Comparison of ENCODE assay signal across 8 mouse cellular contexts in genomic region chr2:103084451-103084850, GRCm38 (mm10). TPM values are rescaled to one million over a fixed set of nuclear protein-coding genes. Genes with fewer than 3 reads are reported as not detected.
A peak's percentile ranks its signal among the peaks of the same experiment; 100 is the strongest.
DNase-seq lines count a peak whose midpoint lies in the region; ATAC-seq and TF ChIP-seq lines count a peak whose summit lies in the region.

No protein-coding gene starts in this region.

- H3K27me3 ChIP-seq in hindbrain, postnatal 0 days (ENCODE audit: insufficient read depth, low read length): no peaks in the 10 kb centered on the region
- H3K27me3 ChIP-seq in hindbrain, embryonic 16.5 days (replicated peaks; ENCODE audit: control insufficient read depth, insufficient read depth, low read length): no peaks in the 10 kb centered on the region
- no peaks in the 10 kb centered on the region for H3K27me3 ChIP-seq in limb, embryonic 10.5 days (ENCODE audit: low read depth, poor library complexity, severe bottlenecking)

- peaks cover 6% of the 10 kb centered on the region; the same call in 1 of the 2 replicates for H3K36me3 ChIP-seq in hindbrain, postnatal 0 days (ENCODE audit: insufficient read depth, low read length)
- peaks cover 8% of the 10 kb centered on the region for H3K36me3 ChIP-seq in hindbrain, embryonic 16.5 days (ENCODE audit: control insufficient read depth, insufficient read depth, low read length)
- peaks cover 25% of the 10 kb centered on the region for H3K36me3 ChIP-seq in limb, embryonic 10.5 days

- no peak for ATAC-seq in hindbrain, postnatal 0 days
- ATAC-seq in hindbrain, embryonic 16.5 days: no peak
- ATAC-seq in activated CD4-positive, CD25-positive, alpha-beta regulatory T cell, adult 4 months: peak; percentile 56

- peak; percentile 69 for TF ChIP-seq CTCF in hindbrain, postnatal 0 days (IDR thresholded peaks at IDR 0.05; ENCODE audit: low read depth)

- H3K4me1 ChIP-seq in hindbrain, postnatal 0 days (ENCODE audit: insufficient read depth, low read length): no peaks in the 10 kb centered on the region
- no peaks in the 10 kb centered on the region for H3K4me1 ChIP-seq in hindbrain, embryonic 16.5 days (ENCODE audit: control insufficient read depth, insufficient read depth, low read depth, low read length)
- H3K4me1 ChIP-seq in limb, embryonic 10.5 days: no peaks in the 10 kb centered on the region

- no peak overlapping the region for H3K4me3 ChIP-seq in hindbrain, postnatal 0 days (ENCODE audit: low read length)
- H3K4me3 ChIP-seq in hindbrain, embryonic 16.5 days (ENCODE audit: low read length): no peak overlapping the region
- H3K4me3 ChIP-seq in limb, embryonic 10.5 days: no peak overlapping the region

- H3K9ac ChIP-seq in hindbrain, postnatal 0 days (replicated peaks; ENCODE audit: low read length): no peak overlapping the region
- H3K9ac ChIP-seq in hindbrain, embryonic 16.5 days (ENCODE audit: low read depth, low read length): no peak overlapping the region

- no peak overlapping the region for H3K4me2 ChIP-seq in hindbrain, postnatal 0 days (ENCODE audit: low read depth, low read length)
- H3K4me2 ChIP-seq in hindbrain, embryonic 16.5 days (ENCODE audit: low read length): no peak overlapping the region

- peak; percentile 71 for DNase-seq in hindbrain, postnatal 0 days (ENCODE audit: low spot score)
- DNase-seq in right cerebral cortex, adult 2 months (ENCODE audit: low spot score in 2 of 2): peak; percentile 37 to 39
- no peak for DNase-seq in right cerebral cortex, postnatal 4 days
- DNase-seq in naive thymus-derived CD4-positive, alpha-beta T cell, adult 2 months (ENCODE audit: low read depth): peak; percentile 56
- no peak for DNase-seq in adrenal gland, postnatal 10 days
- DNase-seq in limb, embryonic 10.5 days (ENCODE audit: low spot score): no peak

- H3K27ac ChIP-seq in hindbrain, postnatal 0 days: no peak overlapping the region
- H3K27ac ChIP-seq in hindbrain, embryonic 16.5 days (ENCODE audit: low read depth, low read length): no peak overlapping the region
- H3K27ac ChIP-seq in limb, embryonic 10.5 days: no peak overlapping the region

- H3K9me3 ChIP-seq in hindbrain, postnatal 0 days (ENCODE audit: low read length): no peaks in the 10 kb centered on the region
- H3K9me3 ChIP-seq in hindbrain, embryonic 16.5 days (ENCODE audit: control insufficient read depth, low read length): no peaks in the 10 kb centered on the region
- no peaks in the 10 kb centered on the region for H3K9me3 ChIP-seq in limb, embryonic 10.5 days (replicated peaks)

- 56% methylated on average over 5 of the region's 5 CpGs for WGBS in hindbrain, postnatal 0 days
- 65% methylated on average over 5 of the region's 5 CpGs for WGBS in hindbrain, embryonic 16.5 days
- WGBS in limb, embryonic 10.5 days: 69% methylated on average over 5 of the region's 5 CpGs

RNA-seq across cellular contexts. Expression of gene Apip, which starts 11.0 kb away (rescaled TPM):
- total RNA-seq in hindbrain, postnatal 0 days (2014; rRNA removed): 11.9 and 19.8 TPM in 2 replicates
- 40.6 and 42.1 TPM in 2 replicates for polyA plus RNA-seq in hindbrain, postnatal 0 days (2015; fragmentation: Nextera tagmentation; extraction: Ambion mirVana)
- 49.2 and 54.8 TPM in 2 replicates for polyA plus RNA-seq in hindbrain, embryonic 16.5 days (2015; fragmentation: Nextera tagmentation; extraction: Ambion mirVana)
- 10 to 100 TPM; 27.2 to 40.5 TPM for polyA plus RNA-seq in activated CD4-positive, CD25-positive, alpha-beta regulatory T cell, adult 4 months (2017; shearing (Covaris generic))
- 10 to 100 TPM; 54.5 to 61.5 TPM for total RNA-seq in adrenal gland, postnatal 10 days (2021)
- polyA plus RNA-seq in limb, embryonic 10.5 days (2016; fragmentation: Nextera tagmentation; extraction: Ambion mirVana): 73.4 and 79.6 TPM in 2 replicates

RNA-seq across cellular contexts. Expression of gene Pdhx, which starts 11.1 kb away (rescaled TPM):
- total RNA-seq in hindbrain, postnatal 0 days (2014; rRNA removed): 47.2 and 59.6 TPM in 2 replicates
- polyA plus RNA-seq in hindbrain, postnatal 0 days (2015; fragmentation: Nextera tagmentation; extraction: Ambion mirVana): 66.5 and 67.0 TPM in 2 replicates
- polyA plus RNA-seq in hindbrain, embryonic 16.5 days (2015; fragmentation: Nextera tagmentation; extraction: Ambion mirVana): 73.7 and 78.3 TPM in 2 replicates
- polyA plus RNA-seq in activated CD4-positive, CD25-positive, alpha-beta regulatory T cell, adult 4 months (2017; shearing (Covaris generic)): 10 to 100 TPM; 18.4 to 19.8 TPM
- 100 to 1,000 TPM; 118 to 121 TPM for total RNA-seq in adrenal gland, postnatal 10 days (2021)
- 39.9 and 41.0 TPM in 2 replicates for polyA plus RNA-seq in limb, embryonic 10.5 days (2016; fragmentation: Nextera tagmentation; extraction: Ambion mirVana)

Comparison
In these comparisons a context has a peak if more than half of its experiments do, and no peak if none do; other contexts are left out.
1. DNase-seq: peak in hindbrain, postnatal 0 days (single experiment), right cerebral cortex, adult 2 months (2 of 2) and naive thymus-derived CD4-positive, alpha-beta T cell, adult 2 months (single experiment); none in right cerebral cortex, postnatal 4 days (single experiment), adrenal gland, postnatal 10 days (single experiment) and limb, embryonic 10.5 days (single experiment).